Mouse (Mus musculus) hindbrain, postnatal 0 days (tissue): ENCODE data around the gene Gab1. TPM values are rescaled to one million over a fixed set of nuclear protein-coding genes. Genes with fewer than 3 reads are reported as not detected.
A peak's percentile ranks its signal among the peaks of the same experiment; 100 is the strongest.

Source experiments
- ATAC-seq: fragments of 200-750 bp; cut with Nextera tagmentation; 2 replicates; pipeline ENCODE4 v1.8.0; 2017; ENCODE audit warnings: mild to moderate bottlenecking, moderate TSS enrichment, moderate library complexity
- DNase-seq: peaks from one replicate; pipeline ENCODE4 v3.0.0-alpha.2; 2015; ENCODE audit warnings: low spot score
- H3K27ac ChIP-seq: fragments of 300-500 bp; sonication (generic); 2 replicates; pipeline ENCODE4 v1.5.1; 2014; ENCODE audit warnings: mild to moderate bottlenecking
- H3K27me3 ChIP-seq: fragments of 300-500 bp; sonication (generic); 2 replicates; pipeline ENCODE4 v1.6.1; 2014; ENCODE audit warnings: low read length, mixed read lengths; ENCODE audit not compliant: insufficient read depth
- H3K36me3 ChIP-seq: fragments of 300-500 bp; sonication (generic); 2 replicates; pipeline ENCODE4 v1.6.1; 2014; ENCODE audit warnings: low read length, mixed read lengths; ENCODE audit not compliant: insufficient read depth
- H3K4me1 ChIP-seq: fragments of 300-500 bp; sonication (generic); 2 replicates; pipeline ENCODE4 v1.6.1; 2014; ENCODE audit warnings: antibody characterized with exemption, low read length, mixed read lengths; ENCODE audit not compliant: insufficient read depth
- H3K4me2 ChIP-seq: fragments of 300-500 bp; sonication (generic); 2 replicates; pipeline ENCODE4 v1.6.1; 2014; ENCODE audit warnings: low read depth, mild to moderate bottlenecking, low read length, moderate library complexity, mixed read lengths
- H3K4me3 ChIP-seq: fragments of 300-500 bp; sonication (generic); 2 replicates; pipeline ENCODE4 v1.5.1; 2014; ENCODE audit warnings: low read length
- H3K9ac ChIP-seq: fragments of 300-500 bp; sonication (generic); replicated peaks from 2 replicates; pipeline ENCODE4 v1.6.1; 2014; ENCODE audit warnings: mild to moderate bottlenecking, low read length, moderate library complexity, mixed read lengths
- H3K9me3 ChIP-seq: fragments of 300-500 bp; sonication (generic); 2 replicates; pipeline ENCODE4 v1.6.1; 2016; ENCODE audit warnings: low read length, mixed read lengths
- CTCF ChIP-seq: IDR thresholded peaks from 2 replicates; pipeline ENCODE4 v1.5.1; 2016; ENCODE audit warnings: antibody characterized with exemption, control low read depth, low read depth
- WGBS: fragments of 180-500 bp; shearing (Covaris S2); extraction: QIAGEN DNeasy Blood & Tissue Kit; methylation state at CpG from one replicate; pipeline ENCODE4 v1.1.7; 2014; 5-methylcytosine and 5-hydroxymethylcytosine counted together
- polyA plus RNA-seq: library from polyadenylated mRNA; unstranded; fragments of >200 nt; fragmentation: Nextera tagmentation; extraction: Ambion mirVana; gene quantifications from 2 replicates; pipeline ENCODE4 v1.2.1, GENCODE M21; 2015
- total RNA-seq: library from RNA; depleted of rRNA; stranded (reverse); fragments of >200 nt; gene quantifications from 2 replicates; pipeline ENCODE4 v1.2.3, GENCODE M21; 2014

Gene Gab1
- total and polyA plus RNA-seq, 2 experiments from 2014 or later = 14.0 to 32.7 TPM

DNA sequence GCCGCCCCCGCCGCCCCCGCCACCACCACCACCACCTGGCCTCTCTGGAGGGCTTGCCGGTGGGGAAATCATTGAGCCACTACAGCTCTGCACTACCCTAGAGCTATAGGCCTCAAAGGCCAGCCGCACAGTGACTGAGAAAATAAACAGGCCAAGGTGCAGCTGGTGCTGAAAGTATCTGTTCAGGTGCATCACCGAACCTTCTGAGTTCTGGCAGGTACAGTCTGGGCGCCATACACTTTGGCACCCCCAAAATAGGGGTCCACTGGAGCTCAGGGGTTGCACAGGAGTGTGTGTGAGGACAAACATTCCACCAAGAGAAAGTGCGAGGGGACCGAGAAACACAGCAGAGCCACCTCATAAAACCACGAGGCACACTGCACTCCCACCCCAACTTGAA lies 31.7 kb downstream of the Gab1 start:
- H3K9me3 ChIP-seq = no peaks in the 10 kb centered on the region
- H3K36me3 ChIP-seq = no peaks in the 10 kb centered on the region
- H3K9ac ChIP-seq = no peak overlapping the region
- H3K4me3 ChIP-seq = no peak overlapping the region
- no peaks in the 10 kb centered on the region for H3K27me3 ChIP-seq
- WGBS = 62% methylated on average over 11 of the region's 11 CpGs
- no peak overlapping the region for H3K27ac ChIP-seq
- 0 out of 2 replicates have a peak, but pooled peaks cover 3% of the 10 kb centered on the region for H3K4me1 ChIP-seq
- no peak for TF ChIP-seq CTCF
- ATAC-seq = no peak
- no peak overlapping the region for H3K4me2 ChIP-seq
- DNase-seq = no peak

DNA sequence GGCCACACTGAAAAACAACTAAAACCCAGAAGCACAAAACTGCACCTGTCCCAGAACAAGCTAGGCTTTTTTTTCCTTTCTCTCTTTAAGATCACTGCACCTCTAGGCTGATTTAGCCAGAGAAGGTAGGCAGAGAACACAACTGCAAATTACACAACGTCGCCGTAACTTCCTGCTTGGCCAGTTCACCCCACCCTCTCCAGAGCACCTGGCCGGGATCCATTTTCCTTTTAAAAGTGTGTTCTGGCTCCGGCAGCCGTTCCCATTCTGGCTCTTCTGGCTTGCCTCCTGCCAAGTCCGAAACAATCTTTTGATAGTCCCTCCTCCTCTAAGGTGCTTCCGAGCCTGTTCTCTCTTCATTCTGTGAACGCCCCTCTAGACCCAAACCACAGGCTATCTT lies 32.4 kb downstream of the Gab1 start:
- no peak overlapping the region for H3K4me2 ChIP-seq
- H3K9ac ChIP-seq = no peak overlapping the region
- no peaks in the 10 kb centered on the region for H3K27me3 ChIP-seq
- H3K4me3 ChIP-seq = no peak overlapping the region
- no peak for DNase-seq
- ATAC-seq = no peak
- WGBS = 53% methylated on average over 9 of the region's 9 CpGs
- H3K36me3 ChIP-seq = no peaks in the 10 kb centered on the region
- H3K4me1 ChIP-seq = 0 out of 2 replicates have a peak, but pooled peaks cover 2% of the 10 kb centered on the region
- H3K27ac ChIP-seq = no peak overlapping the region; the same call in 1 of the 2 replicates
- H3K9me3 ChIP-seq = no peaks in the 10 kb centered on the region
- no peak for TF ChIP-seq CTCF

DNA sequence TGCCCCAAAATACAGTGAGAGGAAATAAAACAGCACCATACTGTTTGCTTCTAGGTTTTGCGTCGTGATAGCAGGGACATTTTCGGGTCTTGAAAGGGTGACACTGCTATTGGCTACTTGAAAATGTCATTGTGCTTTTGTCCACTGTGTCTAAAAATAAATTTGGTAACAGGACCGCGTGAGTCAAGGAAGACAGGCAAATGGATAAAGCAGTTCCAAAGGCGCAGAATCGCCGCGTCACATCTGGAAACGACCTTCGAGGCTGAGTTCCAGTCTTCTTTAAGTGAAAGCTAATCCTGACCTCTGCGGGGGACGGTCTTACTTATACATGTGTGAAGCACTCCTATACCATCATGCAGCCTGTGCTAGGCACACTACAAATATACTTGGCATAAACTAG lies 35.0 kb downstream of the Gab1 start:
- WGBS = 86% methylated on average over 13 of the region's 13 CpGs
- Histone ChIP-seq H3K9ac (no peak overlapping the region), H3K36me3 (no peaks in the 10 kb centered on the region), H3K4me2 (no peak overlapping the region), H3K4me1 (no peaks in the 10 kb centered on the region), H3K9me3 (no peaks in the 10 kb centered on the region), H3K27me3 (no peaks in the 10 kb centered on the region), H3K27ac (no peak overlapping the region), H3K4me3 (no peak overlapping the region)
- ATAC-seq (no peak), DNase-seq (no peak)
- TF ChIP-seq CTCF = no peak

DNA sequence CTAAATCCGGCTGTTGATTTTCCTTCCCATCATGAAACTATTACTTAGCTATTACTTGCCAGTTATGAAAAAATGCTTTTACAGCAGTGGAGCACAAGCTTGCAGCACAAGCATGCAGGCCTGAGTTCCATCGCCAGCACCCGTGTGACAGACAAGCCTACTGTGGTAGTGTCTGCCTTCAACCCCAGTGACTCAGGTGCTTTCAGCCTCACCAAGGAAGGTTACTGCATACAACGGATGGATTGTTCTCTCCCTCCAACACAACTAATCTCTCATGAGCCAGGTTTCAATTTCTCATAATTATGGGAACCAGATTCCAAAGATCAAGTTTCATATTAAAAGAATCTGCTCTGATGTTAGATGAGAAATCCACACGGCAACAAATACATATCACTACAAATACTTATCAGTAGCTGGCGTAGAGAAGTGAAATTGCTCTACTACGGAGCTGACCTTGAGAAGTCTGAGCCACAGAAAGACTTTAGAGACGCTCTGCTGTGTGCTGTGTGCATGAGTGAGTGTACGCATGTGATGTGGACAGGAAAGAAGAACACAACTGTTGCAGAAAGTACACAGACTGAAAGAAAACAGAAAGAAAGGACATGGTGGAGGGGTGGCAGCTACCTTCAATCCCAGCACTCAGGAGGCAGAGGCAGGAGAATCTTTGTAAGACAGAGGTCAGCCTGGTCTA lies 36.4 kb downstream of the Gab1 start:
- no peak overlapping the region for H3K4me3 ChIP-seq
- no peaks in the 10 kb centered on the region for H3K36me3 ChIP-seq
- no peaks in the 10 kb centered on the region for H3K27me3 ChIP-seq
- WGBS = 88% methylated on average over 9 of the region's 9 CpGs
- TF ChIP-seq CTCF = no peak
- no peak overlapping the region for H3K9ac ChIP-seq
- H3K4me1 ChIP-seq = no peaks in the 10 kb centered on the region
- no peak overlapping the region for H3K27ac ChIP-seq
- ATAC-seq (no peak), DNase-seq (no peak)
- no peaks in the 10 kb centered on the region for H3K9me3 ChIP-seq
- no peak overlapping the region for H3K4me2 ChIP-seq

DNA sequence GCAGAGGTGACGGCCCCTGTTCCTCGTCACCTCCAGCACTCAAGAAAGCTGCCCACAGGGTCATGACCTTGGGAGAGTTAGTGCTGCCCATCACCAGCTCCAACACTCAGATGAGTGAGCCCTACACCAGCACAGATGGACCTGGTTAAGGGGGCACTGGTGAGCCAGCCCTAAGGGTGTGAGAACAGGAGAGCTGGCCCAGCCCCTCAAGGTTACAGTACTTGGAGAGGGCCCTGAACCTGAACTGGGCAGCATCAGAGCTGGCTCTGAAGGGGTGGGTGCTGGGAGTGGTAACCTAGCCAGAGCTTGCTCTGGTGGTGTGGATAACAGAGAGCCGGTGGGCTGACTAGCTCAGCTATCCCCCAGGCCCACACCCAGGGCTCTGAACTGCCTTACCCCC lies 37.8 kb downstream of the Gab1 start:
- Histone ChIP-seq H3K36me3 (no peaks in the 10 kb centered on the region), H3K27me3 (no peaks in the 10 kb centered on the region), H3K4me1 (0 out of 2 replicates have a peak, but pooled peaks cover 3% of the 10 kb centered on the region), H3K9me3 (no peaks in the 10 kb centered on the region), H3K9ac (no peak overlapping the region), H3K27ac (no peak overlapping the region), H3K4me3 (no peak overlapping the region), H3K4me2 (no peak overlapping the region)
- DNase-seq (no peak), ATAC-seq (peak; percentile 28; the same call in 1 of the 2 replicates)
- TF ChIP-seq CTCF = no peak
- WGBS = 93% methylated on average over 3 of the region's 3 CpGs

DNA sequence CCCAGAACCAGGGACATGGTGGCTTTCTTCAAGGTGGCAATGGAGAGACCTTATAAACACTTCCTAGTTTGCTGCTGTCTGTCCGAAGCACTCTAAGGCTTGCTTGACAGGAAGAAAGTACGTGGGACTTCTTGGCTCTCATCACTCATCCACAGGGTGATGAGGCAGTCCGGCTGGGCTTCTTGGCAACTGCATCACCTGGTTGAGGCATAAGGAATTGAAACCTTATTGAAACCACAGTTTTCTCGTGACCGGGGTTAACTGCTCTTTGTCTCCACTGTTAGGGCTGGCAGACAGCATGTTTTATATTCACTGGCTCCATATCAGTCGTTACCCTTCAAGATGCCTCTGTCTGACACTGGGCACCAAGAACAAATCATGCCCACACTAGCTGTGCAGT lies 40.2 kb downstream of the Gab1 start:
- TF ChIP-seq CTCF = no peak
- H3K4me1 ChIP-seq = 0 out of 2 replicates have a peak, but pooled peaks cover 3% of the 10 kb centered on the region

DNA sequence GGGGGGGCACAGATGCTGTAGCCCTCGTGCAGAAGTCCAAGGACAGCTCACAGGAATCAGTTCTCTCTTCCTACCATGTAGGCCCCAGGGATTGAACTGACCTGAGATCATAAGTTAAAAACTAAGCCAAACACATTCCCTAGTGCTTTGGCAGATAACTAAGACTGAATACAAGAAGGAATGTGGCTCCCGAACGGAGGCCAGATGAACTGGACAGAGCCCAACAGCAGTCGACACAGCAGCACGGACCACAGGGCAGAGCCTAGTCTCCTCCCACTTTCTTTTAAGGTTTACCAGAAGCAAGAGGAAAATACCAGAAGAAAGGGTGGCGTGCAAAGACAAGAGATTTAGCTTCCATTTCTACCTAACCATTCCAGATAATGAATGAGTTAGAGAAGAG lies 42.1 kb downstream of the Gab1 start:
- H3K9ac ChIP-seq = no peak overlapping the region
- H3K9me3 ChIP-seq = no peaks in the 10 kb centered on the region
- no peak overlapping the region for H3K4me3 ChIP-seq
- DNase-seq (no peak), ATAC-seq (no peak)
- no peak for TF ChIP-seq CTCF
- H3K4me1 ChIP-seq = peaks cover 11% of the 10 kb centered on the region; the same call in 1 of the 2 replicates
- H3K27ac ChIP-seq = no peak overlapping the region
- no peaks in the 10 kb centered on the region for H3K36me3 ChIP-seq
- no peak overlapping the region for H3K4me2 ChIP-seq
- no peaks in the 10 kb centered on the region for H3K27me3 ChIP-seq
- WGBS = 35% methylated on average over 6 of the region's 6 CpGs

More for the DNA sequence above, 40.2 kb downstream of the Gab1 start:
- Histone ChIP-seq H3K9me3 (no peaks in the 10 kb centered on the region), H3K27ac (no peak overlapping the region), H3K9ac (no peak overlapping the region), H3K4me2 (no peak overlapping the region), H3K27me3 (no peaks in the 10 kb centered on the region), H3K4me3 (no peak overlapping the region), H3K36me3 (no peaks in the 10 kb centered on the region)
- DNase-seq (no peak), ATAC-seq (no peak)
- WGBS = 66% methylated on average over 6 of the region's 6 CpGs
